Mouse (Mus musculus): ENCODE data around the gene Zfp511. TPM values are rescaled to one million over a fixed set of nuclear protein-coding genes. Genes with fewer than 3 reads are reported as not detected.

Zfp511 gene
- 42.6 and 48.2 TPM in 2 replicates for polyA plus RNA-seq (2014; fragmentation: Nextera tagmentation; extraction: Ambion mirVana)

GRCm38 (mm10) chr7:140036281-140037170 lies at the start of gene Zfp511, which contains the start of gene Tubgcp2:
TSS of gene Zfp511 (plus strand) at chr7:140036391.
TSS of gene Tubgcp2 (minus strand) at chr7:140036669.
- Histone ChIP-seq H3K4me3 (ENCODE audit: low read depth, low read length) (peak within 1 kb of the TSS; percentile 87), H3K9ac (ENCODE audit: low read length) (peak within 1 kb of the TSS; percentile 88), H3K27ac (ENCODE audit: low read depth, low read length) (peak within 1 kb of the TSS; percentile 74), H3K9me3 (ENCODE audit: control insufficient read depth, low read length) (no peaks in the 10 kb centered on the region), H3K4me2 (ENCODE audit: low read depth, low read length, severe bottlenecking) (peak within 1 kb of the TSS; percentile 88), H3K4me1 (replicated peaks; ENCODE audit: control insufficient read depth, insufficient read depth, low read length) (no peaks in the 10 kb centered on the region; the same call in 1 of the 2 replicates), H3K36me3 (ENCODE audit: control insufficient read depth, insufficient read depth, low read length) (no peaks in the 10 kb centered on the region; the same call in 1 of the 2 replicates), H3K27me3 (ENCODE audit: control insufficient read depth, insufficient read depth, low read length) (no peaks in the 10 kb centered on the region)
- DNase-seq (ENCODE audit: low spot score) (peak; percentile 97), ATAC-seq (replicated peaks; ENCODE audit: low FRiP score) (peak; percentile 98)
- WGBS, result 1% methylated on average over 69 of the region's 69 CpGs

- no peak for DNase-seq (ENCODE audit: low spot score)
Measured at GRCm38 (mm10) chr7:139988272-139988671, 47.9 kb upstream of the Zfp511 start.

GRCm38 (mm10) chr7:139990864-139991394 lies 45.3 kb upstream of the Zfp511 start:
- Histone ChIP-seq H3K9ac (ENCODE audit: low read length) (no peak overlapping the region), H3K36me3 (ENCODE audit: control insufficient read depth, insufficient read depth, low read length) (peaks cover 3% of the 10 kb centered on the region; the same call in 1 of the 2 replicates), H3K27me3 (ENCODE audit: control insufficient read depth, insufficient read depth, low read length) (no peaks in the 10 kb centered on the region), H3K4me3 (ENCODE audit: low read depth, low read length) (no peak overlapping the region), H3K9me3 (ENCODE audit: control insufficient read depth, low read length) (no peaks in the 10 kb centered on the region), H3K27ac (ENCODE audit: low read depth, low read length) (no peak overlapping the region), H3K4me1 (replicated peaks; ENCODE audit: control insufficient read depth, insufficient read depth, low read length) (no peaks in the 10 kb centered on the region), H3K4me2 (ENCODE audit: low read depth, low read length, severe bottlenecking) (no peak overlapping the region)
- ATAC-seq (replicated peaks; ENCODE audit: low FRiP score), result no peak
- WGBS, result 70% methylated on average over 8 of the region's 8 CpGs
- no peak for DNase-seq (ENCODE audit: low spot score)

More at GRCm38 (mm10) chr7:139988272-139988671, 47.9 kb upstream of the Zfp511 start:
- no peak overlapping the region for H3K4me2 ChIP-seq (ENCODE audit: low read depth, low read length, severe bottlenecking)
- no peak overlapping the region for H3K9ac ChIP-seq (ENCODE audit: low read length)
- H3K4me1 ChIP-seq (replicated peaks; ENCODE audit: control insufficient read depth, insufficient read depth, low read length), result no peaks in the 10 kb centered on the region
- 86% methylated on average over 9 of the region's 9 CpGs for WGBS
- no peaks in the 10 kb centered on the region for H3K9me3 ChIP-seq (ENCODE audit: control insufficient read depth, low read length)
- H3K27me3 ChIP-seq (ENCODE audit: control insufficient read depth, insufficient read depth, low read length), result no peaks in the 10 kb centered on the region
- ATAC-seq (replicated peaks; ENCODE audit: low FRiP score), result no peak
- H3K4me3 ChIP-seq (ENCODE audit: low read depth, low read length), result no peak overlapping the region
- no peak overlapping the region for H3K27ac ChIP-seq (ENCODE audit: low read depth, low read length)
- H3K36me3 ChIP-seq (ENCODE audit: control insufficient read depth, insufficient read depth, low read length), result no peaks in the 10 kb centered on the region

- H3K9ac ChIP-seq (ENCODE audit: low read length), result no peak within 1 kb of the TSS
- H3K4me2 ChIP-seq (ENCODE audit: low read depth, low read length, severe bottlenecking), result no peak within 1 kb of the TSS
- peaks cover 10% of the 10 kb centered on the region for H3K36me3 ChIP-seq (ENCODE audit: control insufficient read depth, insufficient read depth, low read length)
- H3K27ac ChIP-seq (ENCODE audit: low read depth, low read length), result no peak within 1 kb of the TSS
- 22% methylated on average over 7 of the region's 7 CpGs for WGBS
- H3K4me1 ChIP-seq (replicated peaks; ENCODE audit: control insufficient read depth, insufficient read depth, low read length), result no peaks in the 10 kb centered on the region
- DNase-seq (ENCODE audit: low spot score) (no peak), ATAC-seq (replicated peaks; ENCODE audit: low FRiP score) (peak; percentile 37; the same call in 1 of the 2 replicates)
- no peak within 1 kb of the TSS for H3K4me3 ChIP-seq (ENCODE audit: low read depth, low read length)
- H3K9me3 ChIP-seq (ENCODE audit: control insufficient read depth, low read length), result no peaks in the 10 kb centered on the region
- no peaks in the 10 kb centered on the region for H3K27me3 ChIP-seq (ENCODE audit: control insufficient read depth, insufficient read depth, low read length)
Measured at GRCm38 (mm10) chr7:139992406-139992805, 43.8 kb upstream of the Zfp511 start, which contains the start of gene Adam8. TSS of gene Adam8 (minus strand) at chr7:139992562.

- Histone ChIP-seq H3K27me3 (ENCODE audit: control insufficient read depth, insufficient read depth, low read length) (no peaks in the 10 kb centered on the region), H3K9me3 (ENCODE audit: control insufficient read depth, low read length) (no peaks in the 10 kb centered on the region), H3K36me3 (ENCODE audit: control insufficient read depth, insufficient read depth, low read length) (peaks cover 10% of the 10 kb centered on the region), H3K4me2 (ENCODE audit: low read depth, low read length, severe bottlenecking) (no peak overlapping the region), H3K27ac (ENCODE audit: low read depth, low read length) (no peak overlapping the region), H3K4me3 (ENCODE audit: low read depth, low read length) (no peak overlapping the region), H3K9ac (ENCODE audit: low read length) (no peak overlapping the region), H3K4me1 (replicated peaks; ENCODE audit: control insufficient read depth, insufficient read depth, low read length) (no peaks in the 10 kb centered on the region)
- DNase-seq (ENCODE audit: low spot score), result no peak
- WGBS, result 93% methylated on average over 6 of the region's 6 CpGs
- no peak for ATAC-seq (replicated peaks; ENCODE audit: low FRiP score)
Measured at GRCm38 (mm10) chr7:139993532-139993931, 42.7 kb upstream of the Zfp511 start.

- WGBS, result 78% methylated on average over 4 of the region's 4 CpGs
- Histone ChIP-seq H3K36me3 (ENCODE audit: control insufficient read depth, insufficient read depth, low read length) (peaks cover 10% of the 10 kb centered on the region), H3K9me3 (ENCODE audit: control insufficient read depth, low read length) (no peaks in the 10 kb centered on the region), H3K27me3 (ENCODE audit: control insufficient read depth, insufficient read depth, low read length) (no peaks in the 10 kb centered on the region), H3K27ac (ENCODE audit: low read depth, low read length) (no peak overlapping the region), H3K4me1 (replicated peaks; ENCODE audit: control insufficient read depth, insufficient read depth, low read length) (no peaks in the 10 kb centered on the region), H3K4me3 (ENCODE audit: low read depth, low read length) (no peak overlapping the region), H3K4me2 (ENCODE audit: low read depth, low read length, severe bottlenecking) (no peak overlapping the region), H3K9ac (ENCODE audit: low read length) (no peak overlapping the region)
- no peak for DNase-seq (ENCODE audit: low spot score)
- ATAC-seq (replicated peaks; ENCODE audit: low FRiP score), result no peak
Measured at GRCm38 (mm10) chr7:139994202-139994601, 42.0 kb upstream of the Zfp511 start.

GRCm38 (mm10) chr7:139994676-139995075 lies 41.5 kb upstream of the Zfp511 start:
- 27% methylated on average over 3 of the region's 3 CpGs for WGBS
- DNase-seq (ENCODE audit: low spot score) (peak; percentile 74), ATAC-seq (replicated peaks; ENCODE audit: low FRiP score) (no peak)
- Histone ChIP-seq H3K4me1 (replicated peaks; ENCODE audit: control insufficient read depth, insufficient read depth, low read length) (no peaks in the 10 kb centered on the region), H3K9ac (ENCODE audit: low read length) (no peak overlapping the region), H3K4me2 (ENCODE audit: low read depth, low read length, severe bottlenecking) (no peak overlapping the region), H3K9me3 (ENCODE audit: control insufficient read depth, low read length) (no peaks in the 10 kb centered on the region), H3K27ac (ENCODE audit: low read depth, low read length) (no peak overlapping the region), H3K4me3 (ENCODE audit: low read depth, low read length) (no peak overlapping the region), H3K36me3 (ENCODE audit: control insufficient read depth, insufficient read depth, low read length) (peaks cover 10% of the 10 kb centered on the region), H3K27me3 (ENCODE audit: control insufficient read depth, insufficient read depth, low read length) (no peaks in the 10 kb centered on the region)

GRCm38 (mm10) chr7:139998691-139999350 lies 37.4 kb upstream of the Zfp511 start:
- H3K4me3 ChIP-seq (ENCODE audit: low read depth, low read length), result no peak overlapping the region
- no peaks in the 10 kb centered on the region for H3K27me3 ChIP-seq (ENCODE audit: control insufficient read depth, insufficient read depth, low read length)
- no peak overlapping the region for H3K4me2 ChIP-seq (ENCODE audit: low read depth, low read length, severe bottlenecking)
- 95% methylated on average over 13 of the region's 13 CpGs for WGBS
- no peaks in the 10 kb centered on the region for H3K4me1 ChIP-seq (replicated peaks; ENCODE audit: control insufficient read depth, insufficient read depth, low read length)
- H3K9ac ChIP-seq (ENCODE audit: low read length), result no peak overlapping the region
- no peak for ATAC-seq (replicated peaks; ENCODE audit: low FRiP score)
- H3K36me3 ChIP-seq (ENCODE audit: control insufficient read depth, insufficient read depth, low read length), result peaks cover 21% of the 10 kb centered on the region
- H3K9me3 ChIP-seq (ENCODE audit: control insufficient read depth, low read length), result no peaks in the 10 kb centered on the region
- no peak overlapping the region for H3K27ac ChIP-seq (ENCODE audit: low read depth, low read length)
- DNase-seq (ENCODE audit: low spot score), result no peak

All from forebrain, embryonic 11.5 days (tissue).